Mouse (Mus musculus) heart, postnatal 0 days (tissue): ENCODE results near the gene Mvb12b. TPM values are rescaled to one million over a fixed set of nuclear protein-coding genes. Genes with fewer than 3 reads are reported as not detected.
A peak's percentile ranks its signal among the peaks of the same experiment; 100 is the strongest.

Source experiments
- ATAC-seq: fragments of 200-750 bp; cut with Nextera tagmentation; 2 replicates; pipeline ENCODE4 v1.8.0; 2017; ENCODE audit warnings: low read depth, moderate number of reproducible peaks, moderate library complexity; ENCODE audit not compliant: insufficient read depth
- DNase-seq: peaks from one replicate; pipeline ENCODE4 v3.0.0-alpha.2; 2016; ENCODE audit warnings: low spot score
- H3K27ac ChIP-seq: fragments of 300-500 bp; sonication (generic); 2 replicates; pipeline ENCODE4 v1.5.1; 2014; ENCODE audit warnings: low read depth, mild to moderate bottlenecking
- H3K27me3 ChIP-seq: fragments of 300-500 bp; sonication (generic); 2 replicates; pipeline ENCODE4 v1.6.1; 2014; ENCODE audit warnings: low read length, mixed read lengths; ENCODE audit not compliant: control insufficient read depth, insufficient read depth
- H3K36me3 ChIP-seq: fragments of 300-500 bp; sonication (generic); replicated peaks from 2 replicates; pipeline ENCODE4 v1.6.1; 2014; ENCODE audit warnings: low read length, mixed read lengths; ENCODE audit not compliant: control insufficient read depth, insufficient read depth
- H3K4me1 ChIP-seq: fragments of 300-500 bp; sonication (generic); 2 replicates; pipeline ENCODE4 v1.6.1; 2014; ENCODE audit warnings: antibody characterized with exemption; ENCODE audit not compliant: control insufficient read depth, insufficient read depth
- H3K4me2 ChIP-seq: fragments of 300-500 bp; sonication (generic); 2 replicates; pipeline ENCODE4 v1.6.1; 2014; ENCODE audit warnings: low read depth, mild to moderate bottlenecking, low read length, moderate library complexity
- H3K4me3 ChIP-seq: fragments of 300-500 bp; sonication (generic); 2 replicates; pipeline ENCODE4 v1.5.1; 2014; ENCODE audit warnings: low read depth, low read length
- H3K9ac ChIP-seq: fragments of 300-500 bp; sonication (generic); replicated peaks from 2 replicates; pipeline ENCODE4 v1.6.1; 2014; ENCODE audit warnings: low read depth, low read length, mixed read lengths
- H3K9me3 ChIP-seq: fragments of 300-500 bp; sonication (generic); replicated peaks from 2 replicates; pipeline ENCODE4 v1.6.1; 2016; ENCODE audit warnings: low read length; ENCODE audit not compliant: control insufficient read depth
- CTCF ChIP-seq: IDR thresholded peaks from 2 replicates; pipeline ENCODE4 v1.5.1; 2016; ENCODE audit warnings: antibody characterized with exemption, control low read depth, low read depth
- EP300 ChIP-seq: IDR thresholded peaks from 2 replicates; pipeline ENCODE4 v1.6.1; 2016; ENCODE audit warnings: antibody characterized with exemption, low read depth
- WGBS: fragments of 180-500 bp; shearing (Covaris S2); extraction: QIAGEN DNeasy Blood & Tissue Kit; methylation state at CpG from one replicate; pipeline ENCODE4 v1.1.7; 2014; 5-methylcytosine and 5-hydroxymethylcytosine counted together
- polyA plus RNA-seq: library from polyadenylated mRNA; unstranded; fragments of >200 nt; fragmentation: Nextera tagmentation; extraction: Ambion mirVana; gene quantifications from 2 replicates; pipeline ENCODE4 v1.2.1, GENCODE M21; 2015
- total RNA-seq: library from RNA; depleted of rRNA; stranded (reverse); fragments of >200 nt; gene quantifications from 2 replicates; pipeline ENCODE4 v1.2.3, GENCODE M21; 2014; ENCODE audit warnings: low replicate concordance

The Mvb12b gene
- total and polyA plus RNA-seq, 2 experiments from 2014 or later = 8.7 to 38.7 TPM

DNA sequence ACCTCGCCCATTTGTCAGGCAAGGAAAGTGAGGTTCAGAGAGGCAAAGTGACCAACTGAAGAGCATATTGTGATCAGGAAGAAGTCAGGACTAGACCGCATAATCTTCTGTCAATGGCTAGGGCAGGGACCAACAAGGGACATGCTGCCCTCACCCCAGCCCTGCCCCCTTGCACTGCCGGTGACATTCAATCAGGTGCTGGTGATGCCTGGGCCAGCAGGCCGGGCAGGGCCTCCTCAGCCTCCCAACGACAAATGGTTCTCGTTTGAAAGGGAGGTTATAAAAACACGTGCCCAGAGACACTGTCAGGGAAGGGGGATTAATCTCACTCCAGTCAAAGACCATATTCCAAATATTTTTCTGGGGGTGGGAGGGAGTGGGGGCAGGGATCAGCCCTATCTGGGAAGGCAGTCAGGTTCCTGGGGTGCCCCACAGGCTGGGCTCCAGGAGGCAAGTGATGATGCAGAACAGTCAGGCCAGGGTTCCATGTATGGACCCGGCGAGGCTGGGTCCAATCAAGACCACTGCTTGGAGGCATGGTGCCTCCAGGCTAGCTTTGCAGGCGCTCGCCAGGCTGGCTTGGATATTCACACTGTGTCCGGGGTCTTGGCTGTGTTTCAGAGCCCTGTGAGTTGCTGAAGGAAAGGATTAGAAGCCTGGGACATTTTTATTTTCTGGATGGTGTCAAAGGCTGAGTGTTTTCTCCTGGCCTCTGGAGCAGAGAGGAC lies 168.2 kb downstream of the Mvb12b start:
- WGBS = 51% methylated on average over 12 of the region's 12 CpGs
- H3K36me3 ChIP-seq = no peaks in the 10 kb centered on the region
- peaks cover 38% of the 10 kb centered on the region for H3K27me3 ChIP-seq
- no peak overlapping the region for H3K27ac ChIP-seq
- no peak overlapping the region for H3K4me3 ChIP-seq
- DNase-seq = no peak
- H3K4me2 ChIP-seq = no peak overlapping the region
- ATAC-seq = no peak
- TF ChIP-seq EP300 = no peak
- TF ChIP-seq CTCF = no peak
- no peaks in the 10 kb centered on the region for H3K9me3 ChIP-seq
- H3K4me1 ChIP-seq = no peaks in the 10 kb centered on the region
- H3K9ac ChIP-seq = no peak overlapping the region

DNA sequence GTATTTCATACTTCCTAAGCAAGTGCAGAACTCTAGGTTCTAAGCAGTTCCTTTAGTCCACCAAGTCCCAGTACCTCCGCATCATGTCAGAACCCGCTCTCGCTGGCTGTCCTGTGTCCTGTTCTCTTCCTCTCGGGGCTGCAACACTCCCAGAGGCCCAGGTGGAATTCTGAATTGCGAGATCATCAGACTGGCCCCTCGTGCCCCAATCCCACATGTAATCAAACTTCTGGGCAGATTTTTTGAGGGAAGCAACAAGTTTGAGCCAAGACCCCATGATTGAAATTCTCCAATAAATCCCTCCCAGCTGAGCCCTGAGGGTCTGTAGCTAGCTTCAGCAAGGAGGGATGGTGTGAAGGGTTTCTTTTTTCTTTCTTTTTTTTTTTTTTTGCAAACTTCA lies 169.2 kb downstream of the Mvb12b start:
- no peak for DNase-seq
- no peak for ATAC-seq
- H3K4me2 ChIP-seq = no peak overlapping the region
- 79% methylated on average over 6 of the region's 6 CpGs for WGBS
- no peaks in the 10 kb centered on the region for H3K9me3 ChIP-seq
- H3K9ac ChIP-seq = no peak overlapping the region
- peaks cover 38% of the 10 kb centered on the region for H3K27me3 ChIP-seq
- TF ChIP-seq EP300 (no peak), CTCF (no peak)
- H3K4me1 ChIP-seq = no peaks in the 10 kb centered on the region
- H3K36me3 ChIP-seq = no peaks in the 10 kb centered on the region
- no peak overlapping the region for H3K4me3 ChIP-seq
- no peak overlapping the region for H3K27ac ChIP-seq

DNA sequence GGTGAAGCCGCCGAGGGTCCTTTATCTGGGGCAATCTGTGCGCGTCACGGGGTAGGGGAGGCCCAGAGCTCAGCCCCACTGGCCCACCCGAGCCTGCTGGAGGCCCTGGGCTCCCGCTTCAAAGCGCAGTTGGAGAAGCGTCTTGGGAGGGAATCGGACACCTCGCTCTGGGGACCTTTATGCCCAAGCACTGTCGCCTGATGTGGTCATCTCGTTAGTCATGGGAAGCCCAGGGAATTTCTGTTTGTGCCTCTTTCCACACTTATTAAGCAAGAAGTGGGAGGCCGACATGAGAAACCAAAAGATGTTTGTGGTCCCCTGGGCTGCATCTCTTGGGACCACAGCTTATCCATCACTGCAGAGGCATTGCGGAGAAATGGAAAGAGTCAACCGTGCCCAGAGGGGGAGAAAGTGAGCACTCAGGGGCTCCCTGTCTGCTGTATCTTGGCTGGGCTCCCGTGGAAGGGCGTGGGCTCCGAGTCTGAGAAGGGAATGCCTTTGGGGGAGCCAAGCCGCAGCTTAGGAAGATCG lies 169.9 kb downstream of the Mvb12b start:
- no peak overlapping the region for H3K4me3 ChIP-seq
- H3K36me3 ChIP-seq = no peaks in the 10 kb centered on the region
- H3K27me3 ChIP-seq = peaks cover 38% of the 10 kb centered on the region
- no peak overlapping the region for H3K27ac ChIP-seq
- DNase-seq = no peak
- no peak overlapping the region for H3K9ac ChIP-seq
- no peaks in the 10 kb centered on the region for H3K4me1 ChIP-seq
- H3K4me2 ChIP-seq = peak overlapping the region; percentile 11; the same call in 1 of the 2 replicates
- TF ChIP-seq CTCF (no peak), EP300 (no peak)
- H3K9me3 ChIP-seq = no peaks in the 10 kb centered on the region
- no peak for ATAC-seq
- WGBS = 25% methylated on average over 21 of the region's 21 CpGs

DNA sequence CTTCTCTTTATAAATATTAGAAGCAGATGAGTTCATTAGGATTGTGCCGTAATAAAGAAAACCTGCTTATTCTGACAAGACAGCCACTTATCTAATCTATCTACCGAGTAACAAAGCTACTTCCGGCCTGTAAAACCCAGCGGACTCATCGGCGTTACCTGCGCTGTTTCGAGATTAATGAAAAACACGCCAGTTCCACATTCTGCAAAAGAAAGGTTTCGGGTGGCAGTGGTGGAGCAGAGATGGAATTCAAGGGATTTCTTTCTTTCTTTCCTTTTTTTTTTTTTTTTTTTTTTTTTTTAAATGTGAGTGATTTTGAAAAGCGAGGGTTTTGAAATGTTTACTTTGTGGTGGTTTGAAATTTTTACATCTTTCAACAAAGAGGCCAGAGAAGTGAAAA lies 170.4 kb downstream of the Mvb12b start:
- no peak overlapping the region for H3K4me3 ChIP-seq
- no peaks in the 10 kb centered on the region for H3K9me3 ChIP-seq
- H3K4me1 ChIP-seq = no peaks in the 10 kb centered on the region
- no peak overlapping the region for H3K9ac ChIP-seq
- TF ChIP-seq CTCF (no peak), EP300 (no peak)
- ATAC-seq = no peak
- no peak for DNase-seq
- WGBS = 61% methylated on average over 11 of the region's 11 CpGs
- H3K4me2 ChIP-seq = no peak overlapping the region
- H3K36me3 ChIP-seq = no peaks in the 10 kb centered on the region
- no peak overlapping the region for H3K27ac ChIP-seq
- peaks cover 38% of the 10 kb centered on the region for H3K27me3 ChIP-seq

DNA sequence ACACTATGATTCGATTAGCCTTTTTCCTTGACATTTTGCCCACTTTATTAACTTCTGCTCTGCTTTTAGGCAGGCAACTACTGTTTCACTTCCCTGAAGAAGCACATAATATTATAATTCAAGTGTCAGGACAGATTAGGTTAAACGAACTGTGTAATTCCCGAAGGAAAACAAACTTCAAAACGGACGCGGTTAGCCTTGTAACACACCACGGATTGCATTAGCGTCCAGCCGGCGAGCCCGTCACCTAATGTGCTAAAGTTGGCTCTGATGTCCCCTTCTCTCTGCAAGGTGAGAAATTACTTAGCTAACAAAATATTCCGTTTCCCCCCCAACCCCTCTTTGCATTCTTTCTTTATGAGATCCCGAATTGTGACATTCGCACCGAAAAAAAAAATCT lies 170.9 kb downstream of the Mvb12b start:
- Histone ChIP-seq H3K9me3 (no peaks in the 10 kb centered on the region), H3K4me3 (no peak overlapping the region), H3K27me3 (peaks cover 38% of the 10 kb centered on the region), H3K36me3 (no peaks in the 10 kb centered on the region), H3K4me1 (no peaks in the 10 kb centered on the region), H3K27ac (no peak overlapping the region), H3K9ac (no peak overlapping the region), H3K4me2 (no peak overlapping the region)
- no peak for TF ChIP-seq EP300
- no peak for TF ChIP-seq CTCF
- ATAC-seq = no peak
- DNase-seq = no peak
- WGBS = 59% methylated on average over 15 of the region's 15 CpGs

DNA sequence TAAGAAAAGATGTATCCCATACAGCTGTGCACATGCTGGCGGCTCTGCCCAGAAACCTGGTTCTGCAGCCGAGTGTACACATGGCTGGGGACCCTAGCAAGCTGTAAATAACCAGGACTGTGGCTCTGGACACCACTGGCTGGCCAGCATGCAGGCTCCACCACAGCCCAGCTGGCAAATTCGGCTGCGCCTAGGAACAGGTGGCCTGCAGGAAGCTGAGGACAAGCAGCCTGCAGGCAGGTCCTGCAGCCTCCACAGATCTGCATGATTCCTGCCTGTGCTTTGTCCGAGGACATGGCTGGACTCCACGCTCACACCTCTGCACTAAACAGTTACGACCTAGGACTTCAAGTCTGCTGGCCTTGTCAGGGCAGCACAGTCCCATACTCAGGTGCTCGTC lies 172.8 kb downstream of the Mvb12b start:
- no peak overlapping the region for H3K9ac ChIP-seq
- peaks cover 38% of the 10 kb centered on the region for H3K27me3 ChIP-seq
- H3K4me1 ChIP-seq = no peaks in the 10 kb centered on the region
- H3K9me3 ChIP-seq = no peaks in the 10 kb centered on the region
- 68% methylated on average over 8 of the region's 8 CpGs for WGBS
- no peak overlapping the region for H3K4me3 ChIP-seq
- H3K36me3 ChIP-seq = no peaks in the 10 kb centered on the region
- H3K4me2 ChIP-seq = no peak overlapping the region
- TF ChIP-seq CTCF (no peak), EP300 (no peak)
- no peak for ATAC-seq
- no peak overlapping the region for H3K27ac ChIP-seq
- DNase-seq = no peak
